Mouse (Mus musculus) cerebellum, adult 2 months (tissue): ENCODE results near the gene Mapkapk5. TPM values are rescaled to one million over a fixed set of nuclear protein-coding genes. Genes with fewer than 3 reads are reported as not detected.
A peak's percentile ranks its signal among the peaks of the same experiment; 100 is the strongest.

ENCODE experiments used
- DNase-seq, 2 experiments: peaks; one replicate each; pipeline ENCODE4 v3.0.0; 2021
- H3K27ac ChIP-seq: fragments of 200-500 bp; 2 replicates; pipeline ENCODE4 v1.5.1; 2012; ENCODE audit warnings: low read length, control low read depth, inconsistent platforms; ENCODE audit not compliant: insufficient read depth
- H3K27me3 ChIP-seq: fragments of 200-500 bp; 2 replicates; pipeline ENCODE4 v1.6.1; 2012; ENCODE audit warnings: inconsistent platforms, mild to moderate bottlenecking, low read length, moderate library complexity; ENCODE audit not compliant: control insufficient read depth, insufficient read depth
- H3K4me1 ChIP-seq: fragments of 200-500 bp; 2 replicates; pipeline ENCODE4 v1.6.1; 2011; ENCODE audit warnings: low read length; ENCODE audit not compliant: control insufficient read depth, insufficient read depth
- H3K4me3 ChIP-seq: fragments of 200-500 bp; replicated peaks from 2 replicates; pipeline ENCODE3; 2011; ENCODE audit warnings: mild to moderate bottlenecking, low read depth, low read length, control low read depth; ENCODE audit not compliant: insufficient read depth
- CTCF ChIP-seq: fragments of 200-500 bp; IDR thresholded peaks from 2 replicates; pipeline ENCODE4 v1.5.1; 2011; ENCODE audit warnings: low read depth, mild to moderate bottlenecking, control low read depth, low read length, moderate library complexity, borderline replicate concordance; ENCODE audit not compliant: insufficient read depth
- POLR2A ChIP-seq: fragments of 200-500 bp; IDR thresholded peaks from 2 replicates; pipeline ENCODE4 v1.6.1; 2011; ENCODE audit warnings: low read length, control low read depth, borderline replicate concordance; ENCODE audit not compliant: insufficient read depth
- WGBS: fragments of 180-500 bp; shearing (Covaris S2); methylation state at CpG from one replicate; pipeline ENCODE4 v1.1.7; 2018; 5-methylcytosine and 5-hydroxymethylcytosine counted together
- polyA plus RNA-seq: library from polyadenylated mRNA; depleted of rRNA; stranded (reverse); fragments of >200 nt; gene quantifications from 2 replicates; pipeline ENCODE4 v1.2.3, GENCODE M21; 2012

Gene Mapkapk5
- polyA plus RNA-seq, 1 experiment, result 94.9 TPM

GRCm38 (mm10) chr5:121575867-121576266 lies 30.2 kb upstream of the Mapkapk5 start:
- no peaks in the 10 kb centered on the region for H3K4me1 ChIP-seq
- H3K27me3 ChIP-seq, result no peaks in the 10 kb centered on the region
- no peak for DNase-seq
- WGBS, result 96% methylated on average over 11 of the region's 11 CpGs
- H3K4me3 ChIP-seq, result no peak overlapping the region
- TF ChIP-seq CTCF (no peak), POLR2A (no peak)
- H3K27ac ChIP-seq, result no peak overlapping the region

GRCm38 (mm10) chr5:121574145-121574544 lies 28.4 kb upstream of the Mapkapk5 start:
- TF ChIP-seq CTCF, result no peak
- TF ChIP-seq POLR2A, result no peak
- WGBS, result 86% methylated on average over 13 of the region's 13 CpGs
- no peak overlapping the region for H3K27ac ChIP-seq
- no peaks in the 10 kb centered on the region for H3K27me3 ChIP-seq
- no peak for DNase-seq
- H3K4me1 ChIP-seq, result no peaks in the 10 kb centered on the region
- H3K4me3 ChIP-seq, result no peak overlapping the region

- 50% methylated on average over 1 of the region's 1 CpGs for WGBS
Observed at GRCm38 (mm10) chr5:121570787-121571186, 25.1 kb upstream of the Mapkapk5 start.

GRCm38 (mm10) chr5:121569881-121570420 lies 24.2 kb upstream of the Mapkapk5 start:
- 68% methylated on average over 9 of the region's 9 CpGs for WGBS
- H3K4me3 ChIP-seq, result no peak overlapping the region
- H3K4me1 ChIP-seq, result no peaks in the 10 kb centered on the region
- no peak overlapping the region for H3K27ac ChIP-seq
- no peak for DNase-seq
- H3K27me3 ChIP-seq, result no peaks in the 10 kb centered on the region
- TF ChIP-seq POLR2A (no peak), CTCF (no peak)

More at GRCm38 (mm10) chr5:121570787-121571186, 25.1 kb upstream of the Mapkapk5 start:
- DNase-seq, result no peak
- Histone ChIP-seq H3K4me3 (no peak overlapping the region), H3K4me1 (no peaks in the 10 kb centered on the region), H3K27ac (no peak overlapping the region), H3K27me3 (no peaks in the 10 kb centered on the region)
- TF ChIP-seq POLR2A (no peak), CTCF (no peak)

GRCm38 (mm10) chr5:121566035-121566681 lies 20.5 kb upstream of the Mapkapk5 start:
- TF ChIP-seq CTCF, result no peak
- TF ChIP-seq POLR2A, result no peak

GRCm38 (mm10) chr5:121564468-121564895 lies 18.8 kb upstream of the Mapkapk5 start:
- no peak overlapping the region for H3K4me3 ChIP-seq

More at GRCm38 (mm10) chr5:121566035-121566681, 20.5 kb upstream of the Mapkapk5 start:
- Histone ChIP-seq H3K4me1 (no peaks in the 10 kb centered on the region), H3K4me3 (no peak overlapping the region), H3K27ac (no peak overlapping the region), H3K27me3 (no peaks in the 10 kb centered on the region)
- no peak for DNase-seq
- 90% methylated on average over 16 of the region's 16 CpGs for WGBS

GRCm38 (mm10) chr5:121562436-121562835 lies 16.7 kb upstream of the Mapkapk5 start:
- H3K4me3 ChIP-seq, result no peak overlapping the region
- no peaks in the 10 kb centered on the region for H3K4me1 ChIP-seq
- no peak overlapping the region for H3K27ac ChIP-seq
- H3K27me3 ChIP-seq, result no peaks in the 10 kb centered on the region
- WGBS, result 88% methylated on average over 3 of the region's 3 CpGs
- no peak for DNase-seq
- TF ChIP-seq POLR2A (no peak), CTCF (no peak)

More at GRCm38 (mm10) chr5:121564468-121564895, 18.8 kb upstream of the Mapkapk5 start:
- DNase-seq, result peak; percentile 41 to 64
- no peaks in the 10 kb centered on the region for H3K27me3 ChIP-seq
- no peak overlapping the region for H3K27ac ChIP-seq
- no peaks in the 10 kb centered on the region for H3K4me1 ChIP-seq
- 12% methylated on average over 11 of the region's 11 CpGs for WGBS
- TF ChIP-seq CTCF (peak; percentile 54), POLR2A (no peak)

- no peak for DNase-seq
- TF ChIP-seq POLR2A (no peak), CTCF (no peak)
- no peak overlapping the region for H3K4me3 ChIP-seq
- H3K27me3 ChIP-seq, result no peaks in the 10 kb centered on the region
- no peak overlapping the region for H3K27ac ChIP-seq
- 74% methylated on average over 7 of the region's 7 CpGs for WGBS
- H3K4me1 ChIP-seq, result no peaks in the 10 kb centered on the region
Observed at GRCm38 (mm10) chr5:121549196-121549595, 3.5 kb upstream of the Mapkapk5 start.
